ENCODE assay signal across 13 mouse cellular contexts in genomic region chr17:78608135-78608670, GRCm38 (mm10).
DNase-seq lines count a peak whose midpoint lies in the region; ATAC-seq lines count a peak whose summit lies in the region.
"Had no signal": no experiment of that assay in that cellular context is flagged by ENCODE, and none has a peak within 500 bp of the region (broad histone marks: within the 10 kb centered on the region; RNA-seq: fewer than 3 reads in every experiment).

No protein-coding gene starts in this region.

- peak; percentile 19; the same call in 1 of the 2 replicates for ATAC-seq in common myeloid progenitor, adult 5-6 weeks (replicated peaks; ENCODE audit: low read depth, poor library complexity, severe bottlenecking)
- ATAC-seq: forebrain, embryonic 13.5 days had no signal

- DNase-seq in kidney, adult 18-20 months: peak; percentile 6
- no peak for DNase-seq in kidney, postnatal 4 days
- peak; percentile 20 for DNase-seq in embryo, embryonic 9.5 days (ENCODE audit: extremely low spot score)
- peak; percentile 9 to 49 for DNase-seq in kidney, postnatal 25 days
- DNase-seq in left cerebral cortex, postnatal 4 days: no peak
- DNase-seq in thymus, postnatal 0 days (ENCODE audit: low spot score): no peak
- DNase-seq: adrenal gland, postnatal 14 days; cerebellum, adult 9-11 months; lung, postnatal 14 days; midbrain, embryonic 14.5 days; spleen, adult 18-20 months had no signal

- intact Hi-C loops in left cerebral cortex, postnatal 4 days (cut with DNase I): loop anchor here (10.0 kb wide), 1 partner anchor 403 kb away; the partner anchor contains the start of gene Crim1

Comparison
In these comparisons a context has a peak if more than half of its experiments do, and no peak if none do; other contexts are left out.
1. DNase-seq: peak in kidney, adult 18-20 months (single experiment), embryo, embryonic 9.5 days (single experiment) and kidney, postnatal 25 days (2 of 2); none in kidney, postnatal 4 days (0 of 2), left cerebral cortex, postnatal 4 days (single experiment) and thymus, postnatal 0 days (single experiment).